Mouse (Mus musculus): Measurements from ENCODE around the gene Traf7. TPM values are rescaled to one million over a fixed set of nuclear protein-coding genes. Genes with fewer than 3 reads are reported as not detected.

The Traf7 gene
- polyA plus RNA-seq, 1 experiment, result 12.7 TPM

DNA sequence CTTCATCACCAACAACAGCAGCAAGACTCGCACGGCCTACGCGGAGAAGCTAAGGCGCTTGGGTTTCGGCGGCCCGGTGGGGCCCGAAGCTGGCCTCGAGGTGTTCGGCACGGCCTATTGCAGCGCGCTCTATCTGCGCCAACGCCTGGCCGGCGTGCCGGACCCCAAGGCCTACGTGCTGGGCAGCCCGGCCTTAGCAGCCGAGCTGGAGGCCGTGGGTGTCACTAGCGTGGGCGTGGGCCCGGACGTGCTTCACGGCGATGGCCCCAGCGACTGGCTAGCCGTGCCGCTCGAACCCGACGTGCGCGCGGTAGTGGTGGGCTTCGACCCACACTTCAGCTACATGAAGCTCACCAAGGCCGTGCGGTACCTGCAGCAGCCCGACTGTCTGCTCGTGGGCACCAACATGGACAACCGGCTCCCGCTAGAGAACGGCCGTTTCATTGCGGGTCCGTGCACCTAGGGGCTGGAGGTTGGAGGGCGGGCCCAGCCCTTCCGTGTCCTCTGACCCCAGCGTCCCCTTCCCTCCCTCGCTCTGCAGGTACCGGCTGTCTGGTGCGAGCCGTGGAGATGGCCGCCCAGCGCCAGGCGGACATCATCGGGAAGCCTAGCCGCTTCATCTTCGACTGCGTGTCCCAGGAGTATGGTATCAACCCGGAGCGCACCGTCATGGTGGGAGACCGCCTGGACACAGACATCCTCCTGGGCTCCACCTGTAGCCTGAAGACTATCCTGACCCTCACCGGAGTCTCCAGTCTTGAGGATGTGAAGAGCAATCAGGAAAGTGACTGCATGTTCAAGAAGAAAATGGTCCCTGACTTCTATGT is 56.8 kb downstream of the Traf7 start:
- Histone ChIP-seq H3K4me1 (ENCODE audit: control insufficient read depth) (peaks cover 49% of the 10 kb centered on the region), H3K27me3 (ENCODE audit: control insufficient read depth) (no peaks in the 10 kb centered on the region), H3K4me3 (replicated peaks) (peak overlapping the region; percentile 70), H3K36me3 (ENCODE audit: control insufficient read depth) (peaks cover 65% of the 10 kb centered on the region), H3K9me3 (ENCODE audit: control insufficient read depth, low read length) (no peaks in the 10 kb centered on the region)
- TF ChIP-seq TAL1 (IDR thresholded peaks at IDR 0.05; ENCODE audit: low read length) (no peak), GATA1 (IDR thresholded peaks at IDR 0.05; ENCODE audit: low read length) (no peak)

- TF ChIP-seq GATA1 (IDR thresholded peaks at IDR 0.05; ENCODE audit: low read length), result no peak
- no peak for TF ChIP-seq TAL1 (IDR thresholded peaks at IDR 0.05; ENCODE audit: low read length)
Measured at GRCm38 (mm10) chr17:24469910-24470602, 57.7 kb downstream of the Traf7 start, which contains the start of the genes E4f1 and Pgp. TSS of gene E4f1 (minus strand) at chr17:24470313. TSS of gene Pgp (plus strand) at chr17:24470392.

DNA sequence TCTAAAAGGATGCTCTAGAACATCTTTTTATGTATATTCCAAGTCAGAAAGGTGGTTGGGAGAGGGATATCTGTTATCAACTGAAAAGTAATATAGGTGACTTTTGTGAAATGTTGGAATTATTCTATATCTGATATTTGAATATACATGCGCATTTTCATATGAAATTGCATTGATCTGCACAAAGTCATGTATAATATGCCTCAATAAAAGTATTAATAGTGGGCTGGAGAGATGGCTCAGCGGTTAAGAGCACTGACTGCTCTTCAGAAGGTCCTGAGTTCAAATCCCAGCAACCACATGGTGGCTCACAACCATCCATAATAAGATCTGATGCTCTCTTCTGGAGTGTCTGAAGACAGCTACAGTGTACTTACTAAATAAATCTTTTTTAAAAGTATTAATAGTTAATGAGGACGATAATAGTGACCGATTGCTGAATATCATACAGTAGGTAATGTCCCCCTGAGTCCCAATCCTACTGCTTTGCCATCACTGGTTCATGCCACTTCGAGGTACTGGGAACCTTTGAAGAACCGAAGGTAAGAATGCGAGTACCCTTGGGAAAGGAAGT is 58.3 kb downstream of the Traf7 start:
- H3K36me3 ChIP-seq (ENCODE audit: control insufficient read depth), result peaks cover 59% of the 10 kb centered on the region
- no peaks in the 10 kb centered on the region for H3K27me3 ChIP-seq (ENCODE audit: control insufficient read depth)

More at GRCm38 (mm10) chr17:24469910-24470602, 57.7 kb downstream of the Traf7 start, which contains the start of the genes E4f1 and Pgp:
- H3K9me3 ChIP-seq (ENCODE audit: control insufficient read depth, low read length), result no peaks in the 10 kb centered on the region
- no peaks in the 10 kb centered on the region for H3K27me3 ChIP-seq (ENCODE audit: control insufficient read depth)
- H3K4me3 ChIP-seq (replicated peaks), result peak within 1 kb of the TSS; percentile 70
- H3K4me1 ChIP-seq (ENCODE audit: control insufficient read depth), result peaks cover 51% of the 10 kb centered on the region
- H3K36me3 ChIP-seq (ENCODE audit: control insufficient read depth), result peaks cover 61% of the 10 kb centered on the region

DNA sequence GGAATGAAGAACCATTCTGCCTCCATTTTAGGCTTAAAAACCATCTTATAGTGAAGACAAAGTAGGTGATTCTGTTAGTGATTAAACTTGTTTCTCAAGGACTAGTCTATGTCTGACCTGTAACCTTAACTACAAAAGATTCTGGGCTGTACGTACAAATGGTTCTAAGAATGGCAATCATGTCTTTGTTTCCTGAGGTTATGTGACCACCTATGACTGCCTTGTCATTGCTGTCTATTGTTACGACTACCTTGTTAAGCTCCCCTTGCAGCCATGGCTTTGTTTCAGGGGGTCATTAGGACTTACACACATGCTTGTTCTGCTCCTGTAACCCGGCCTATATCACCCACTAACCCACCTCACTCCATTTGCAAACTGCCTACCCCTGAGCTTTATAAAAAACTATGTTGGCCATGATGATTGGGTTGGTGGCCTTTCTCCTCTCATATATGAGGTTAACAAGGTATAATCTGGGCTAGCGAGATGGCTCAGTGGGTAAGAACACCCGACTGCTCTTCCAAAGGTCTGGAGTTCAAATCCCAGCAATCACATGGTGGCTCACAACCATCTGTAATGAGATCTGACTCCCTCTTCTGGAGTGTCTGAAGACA is 59.0 kb downstream of the Traf7 start:
- H3K4me3 ChIP-seq (replicated peaks), result no peak overlapping the region
- TF ChIP-seq TAL1 (IDR thresholded peaks at IDR 0.05; ENCODE audit: low read length) (no peak), GATA1 (IDR thresholded peaks at IDR 0.05; ENCODE audit: low read length) (no peak)
- H3K36me3 ChIP-seq (ENCODE audit: control insufficient read depth), result peaks cover 53% of the 10 kb centered on the region
- no peaks in the 10 kb centered on the region for H3K9me3 ChIP-seq (ENCODE audit: control insufficient read depth, low read length)
- no peaks in the 10 kb centered on the region for H3K27me3 ChIP-seq (ENCODE audit: control insufficient read depth)
- H3K4me1 ChIP-seq (ENCODE audit: control insufficient read depth), result peaks cover 44% of the 10 kb centered on the region

More for the DNA sequence above, 58.3 kb downstream of the Traf7 start:
- TF ChIP-seq TAL1 (IDR thresholded peaks at IDR 0.05; ENCODE audit: low read length) (no peak), GATA1 (IDR thresholded peaks at IDR 0.05; ENCODE audit: low read length) (no peak)
- H3K4me3 ChIP-seq (replicated peaks), result peak overlapping the region; percentile 70
- no peaks in the 10 kb centered on the region for H3K9me3 ChIP-seq (ENCODE audit: control insufficient read depth, low read length)
- H3K4me1 ChIP-seq (ENCODE audit: control insufficient read depth), result peaks cover 49% of the 10 kb centered on the region

GRCm38 (mm10) chr17:24463374-24464133 is 64.2 kb downstream of the Traf7 start:
- Histone ChIP-seq H3K36me3 (ENCODE audit: control insufficient read depth) (peaks cover 39% of the 10 kb centered on the region), H3K4me1 (ENCODE audit: control insufficient read depth) (peaks cover 27% of the 10 kb centered on the region), H3K27me3 (ENCODE audit: control insufficient read depth) (no peaks in the 10 kb centered on the region), H3K9me3 (ENCODE audit: control insufficient read depth, low read length) (no peaks in the 10 kb centered on the region), H3K4me3 (replicated peaks) (no peak overlapping the region)
- TF ChIP-seq TAL1 (IDR thresholded peaks at IDR 0.05; ENCODE audit: low read length), result no peak
- no peak for TF ChIP-seq GATA1 (IDR thresholded peaks at IDR 0.05; ENCODE audit: low read length)

GRCm38 (mm10) chr17:24462932-24463331 is 64.8 kb downstream of the Traf7 start:
- Histone ChIP-seq H3K27me3 (ENCODE audit: control insufficient read depth) (no peaks in the 10 kb centered on the region), H3K4me1 (ENCODE audit: control insufficient read depth) (peaks cover 23% of the 10 kb centered on the region), H3K9me3 (ENCODE audit: control insufficient read depth, low read length) (no peaks in the 10 kb centered on the region), H3K36me3 (ENCODE audit: control insufficient read depth) (peaks cover 41% of the 10 kb centered on the region), H3K4me3 (replicated peaks) (no peak overlapping the region)
- no peak for TF ChIP-seq GATA1 (IDR thresholded peaks at IDR 0.05; ENCODE audit: low read length)

DNA sequence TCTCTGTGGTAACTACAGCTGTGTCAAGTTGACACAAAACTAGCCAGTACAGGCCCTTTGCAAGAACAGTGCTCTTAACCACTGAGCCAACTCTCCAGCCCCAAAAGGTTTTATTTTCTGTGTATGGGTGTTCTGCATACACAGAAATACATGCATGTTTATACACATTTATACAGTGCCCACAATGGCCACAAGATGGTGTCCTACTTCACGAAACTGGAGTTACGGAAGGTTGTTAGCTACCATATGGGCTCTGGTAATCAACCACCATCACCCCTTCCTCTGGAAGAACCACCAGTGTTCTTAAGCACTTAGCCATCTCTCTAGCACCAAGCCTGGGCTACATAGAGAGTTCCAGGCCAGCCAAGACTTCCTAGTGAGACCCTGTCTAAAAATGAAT is 66.2 kb downstream of the Traf7 start:
- H3K36me3 ChIP-seq (ENCODE audit: control insufficient read depth), result peaks cover 48% of the 10 kb centered on the region
- no peaks in the 10 kb centered on the region for H3K27me3 ChIP-seq (ENCODE audit: control insufficient read depth)
- peaks cover 28% of the 10 kb centered on the region for H3K4me1 ChIP-seq (ENCODE audit: control insufficient read depth)
- TF ChIP-seq TAL1 (IDR thresholded peaks at IDR 0.05; ENCODE audit: low read length) (no peak), GATA1 (IDR thresholded peaks at IDR 0.05; ENCODE audit: low read length) (no peak)
- no peaks in the 10 kb centered on the region for H3K9me3 ChIP-seq (ENCODE audit: control insufficient read depth, low read length)
- H3K4me3 ChIP-seq (replicated peaks), result no peak overlapping the region

Other genes with a start within 250 kb of the Traf7 start
- not detected in 2 replicates for gene Abca17, start 176.9 kb downstream of the Traf7 start, polyA plus RNA-seq (2012)
- 1.7 TPM in 2 replicates for gene Abca3, start 176.0 kb downstream of the Traf7 start, polyA plus RNA-seq (2012)
- 18.1 and 24.0 TPM in 2 replicates for gene Rnps1, start 113.4 kb downstream of the Traf7 start, polyA plus RNA-seq (2012)
- gene Eci1, start 101.3 kb downstream of the Traf7 start, polyA plus RNA-seq (2012), result 9.3 and 10.6 TPM in 2 replicates
- gene Dnase1l2, start 84.8 kb downstream of the Traf7 start, polyA plus RNA-seq (2012), result 0.15 TPM in 1 of 2 replicates, not detected in the other
- 6.2 and 7.3 TPM in 2 replicates for gene E4f1, start 57.6 kb downstream of the Traf7 start, polyA plus RNA-seq (2012)
- 13.0 and 15.1 TPM in 2 replicates for gene Pgp, start 57.5 kb downstream of the Traf7 start, polyA plus RNA-seq (2012)
- not detected in 2 replicates for gene Bricd5, start 54.1 kb downstream of the Traf7 start, polyA plus RNA-seq (2012)
- gene Mlst8, start 48.9 kb downstream of the Traf7 start, polyA plus RNA-seq (2012), result 1.4 and 1.7 TPM in 2 replicates
- gene Caskin1, start 39.3 kb downstream of the Traf7 start, polyA plus RNA-seq (2012), result not detected in 2 replicates
- 0.09 TPM in 1 of 2 replicates, not detected in the other for gene Rab26, start 6.3 kb upstream of the Traf7 start, polyA plus RNA-seq (2012)
- gene Pkd1, start 21.9 kb upstream of the Traf7 start, polyA plus RNA-seq (2012), result 0.14 and 0.21 TPM in 2 replicates
- gene Tsc2, start 104.7 kb upstream of the Traf7 start, polyA plus RNA-seq (2012), result 4.0 and 5.2 TPM in 2 replicates
- gene Nthl1, start 104.7 kb upstream of the Traf7 start, polyA plus RNA-seq (2012), result 0.04 and 0.23 TPM in 2 replicates
- gene Slc9a3r2, start 122.4 kb upstream of the Traf7 start, polyA plus RNA-seq (2012), result 0.04 and 0.18 TPM in 2 replicates
- not detected in 2 replicates for gene Npw, start 130.5 kb upstream of the Traf7 start, polyA plus RNA-seq (2012)
- gene Zfp598, start 141.7 kb upstream of the Traf7 start, polyA plus RNA-seq (2012), result 7.3 and 7.6 TPM in 2 replicates
- not detected in 2 replicates for gene Syngr3, start 162.0 kb upstream of the Traf7 start, polyA plus RNA-seq (2012)
- gene Gfer, start 168.2 kb upstream of the Traf7 start, polyA plus RNA-seq (2012), result 6.4 and 9.0 TPM in 2 replicates
- gene Noxo1, start 168.3 kb upstream of the Traf7 start, polyA plus RNA-seq (2012), result 0.02 TPM in 1 of 2 replicates, not detected in the other
- gene Tbl3, start 179.7 kb upstream of the Traf7 start, polyA plus RNA-seq (2012), result 1.1 and 1.8 TPM in 2 replicates
- 0.19 TPM in 1 of 2 replicates, not detected in the other for gene Rnf151, start 190.1 kb upstream of the Traf7 start, polyA plus RNA-seq (2012)
- 143 and 504 TPM in 2 replicates for gene Rps2, start 190.2 kb upstream of the Traf7 start, polyA plus RNA-seq (2012)
- 104 and 106 TPM in 2 replicates for gene Ndufb10, start 196.5 kb upstream of the Traf7 start, polyA plus RNA-seq (2012)
- gene Rpl3l, start 199.9 kb upstream of the Traf7 start, polyA plus RNA-seq (2012), result not detected in 2 replicates
- gene Msrb1, start 208.7 kb upstream of the Traf7 start, polyA plus RNA-seq (2012), result 1.5 and 1.7 TPM in 2 replicates
- gene Hs3st6, start 225.1 kb upstream of the Traf7 start, polyA plus RNA-seq (2012), result not detected in 2 replicates

All from erythroblast, embryonic 14.5 days (primary cell).